Mouse (Mus musculus) ES-E14 (cell line): Measurements from ENCODE around the gene Krt16. TPM values are rescaled to one million over a fixed set of nuclear protein-coding genes. Genes with fewer than 3 reads are reported as not detected.
A peak's percentile ranks its signal among the peaks of the same experiment; 100 is the strongest.

ENCODE experiments used
- DNase-seq: peaks from one replicate; pipeline ENCODE4 v3.0.0-alpha.2; 2013; ENCODE audit warnings: low read depth, low spot score
- H3K27ac ChIP-seq: 2 replicates; pipeline ENCODE4 v1.5.1; 2012; ENCODE audit warnings: low read depth, mild to moderate bottlenecking, low read length, moderate library complexity, mixed read lengths; ENCODE audit not compliant: poor library complexity, insufficient read depth, severe bottlenecking
- H3K36me3 ChIP-seq: 2 replicates; pipeline ENCODE4 v1.6.1; 2012; ENCODE audit warnings: mild to moderate bottlenecking, low read length, moderate library complexity, mixed read lengths; ENCODE audit not compliant: control insufficient read depth, poor library complexity, insufficient read depth, severe bottlenecking
- H3K4me1 ChIP-seq, 2 experiments: fragments of 150-350 bp in 1 of 2; sonication (generic) in 1 of 2; 2 replicates each; pipeline ENCODE4 v1.6.1; 2012; ENCODE audit warnings: low read length in 2 of 2, mild to moderate bottlenecking in 1 of 2, mixed read lengths in 1 of 2; ENCODE audit not compliant: control insufficient read depth in 2 of 2, insufficient read depth in 2 of 2, poor library complexity in 1 of 2
- H3K4me3 ChIP-seq, 2 experiments: fragments of 150-350 bp in 1 of 2; sonication (generic) in 1 of 2; 2 replicates each; pipeline ENCODE4 v1.5.1; 2012; ENCODE audit warnings: low read length in 2 of 2, low read depth in 1 of 2, mild to moderate bottlenecking in 1 of 2, mixed read lengths in 1 of 2; ENCODE audit not compliant: insufficient read depth in 1 of 2, poor library complexity in 1 of 2, severe bottlenecking in 1 of 2
- H3K9ac ChIP-seq: 2 replicates; pipeline ENCODE4 v1.6.1; 2012; ENCODE audit warnings: low read depth, mild to moderate bottlenecking, low read length, mixed read lengths; ENCODE audit not compliant: poor library complexity, insufficient read depth, severe bottlenecking
- H3K9me3 ChIP-seq: fragments of 150-350 bp; sonication (generic); 2 replicates; pipeline ENCODE4 v1.6.1; 2012; ENCODE audit warnings: low read depth, mild to moderate bottlenecking, low read length; ENCODE audit not compliant: control insufficient read depth, insufficient read depth
- CHD2 ChIP-seq: IDR thresholded peaks from 2 replicates; pipeline ENCODE4 v1.6.1; 2014; ENCODE audit warnings: mild to moderate bottlenecking, low read depth, low read length, inconsistent platforms
- HCFC1 ChIP-seq: IDR thresholded peaks from 2 replicates; pipeline ENCODE4 v1.6.1; 2012; ENCODE audit warnings: low read length, inconsistent platforms, borderline replicate concordance; ENCODE audit not compliant: insufficient read depth
- MAFK ChIP-seq: IDR thresholded peaks from 2 replicates; pipeline ENCODE4 v1.6.1; 2014; ENCODE audit warnings: mild to moderate bottlenecking, low read depth, low read length, inconsistent platforms; ENCODE audit not compliant: insufficient read depth
- ZC3H11A ChIP-seq: IDR thresholded peaks from 2 replicates; pipeline ENCODE4 v1.6.1; 2012; ENCODE audit warnings: low read depth, mild to moderate bottlenecking, inconsistent platforms, low read length, borderline replicate concordance
- ZNF384 ChIP-seq: IDR thresholded peaks from 2 replicates; pipeline ENCODE4 v1.6.1; 2012; ENCODE audit warnings: low read depth, low read length, inconsistent platforms
- in situ Hi-C, 2 experiments: fragments of 600-800 bp; cut with MboI; formaldehyde crosslinking; loops; one replicate each; pipeline ENCODE4 v1.15.1; 2025; ENCODE audit warnings: low sequenced_read_pairs in 2 of 2, inconsistent platforms in 1 of 2; ENCODE audit not compliant: unreplicated experiment in 2 of 2
- total RNA-seq: library from RNA; depleted of rRNA; stranded (reverse); fragments of 300-350 nt; gene quantifications from 2 replicates; pipeline ENCODE4 v1.2.3, GENCODE M21; 2012

Krt16 gene
- total RNA-seq, 1 experiment: 0.31 TPM

DNA sequence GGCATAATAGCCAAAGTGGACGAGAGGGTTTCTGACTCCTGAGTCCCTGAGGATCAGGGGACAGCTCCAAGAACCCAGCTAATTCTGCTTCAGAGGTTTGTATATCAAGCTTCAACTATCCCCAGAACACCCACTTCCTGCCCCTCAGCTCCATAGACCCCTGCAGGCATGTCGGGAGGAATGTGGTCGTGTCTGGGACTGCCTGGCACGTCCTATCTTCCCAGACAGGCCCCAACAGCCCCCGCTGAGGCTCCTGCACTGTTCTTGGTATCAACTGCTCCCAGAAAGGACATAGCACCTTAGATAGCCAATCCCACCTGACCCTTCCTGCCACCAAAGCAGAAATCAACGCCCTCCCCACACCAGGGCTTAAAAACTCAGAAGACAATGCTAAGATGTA is 40.2 kb downstream of the Krt16 start:
- no peak overlapping the region for H3K27ac ChIP-seq
- TF ChIP-seq ZC3H11A (no peak), MAFK (no peak), ZNF384 (no peak), CHD2 (no peak), HCFC1 (no peak)

DNA sequence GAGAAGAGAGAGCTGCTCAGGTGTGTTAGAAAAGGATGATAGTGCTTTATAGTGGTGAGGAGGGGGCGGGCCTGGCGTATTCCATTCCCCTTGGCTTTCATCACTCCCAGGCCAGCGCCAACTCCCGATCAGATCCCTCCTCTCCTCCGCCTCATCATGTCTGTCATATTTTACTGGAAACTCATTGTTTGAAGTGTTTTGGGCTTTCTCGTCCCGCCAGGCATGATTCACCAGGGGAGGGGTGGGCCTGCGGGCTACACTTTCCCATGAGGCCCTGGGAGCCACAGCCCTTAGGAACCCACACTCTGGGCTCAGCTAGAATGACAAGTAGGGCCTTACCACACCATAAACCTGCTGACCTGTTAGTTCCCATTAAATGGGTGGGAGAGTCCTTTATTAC is 41.2 kb downstream of the Krt16 start, which contains the start of gene Krt14:
Krt14 (minus strand) TSS at position 51 of the 400 bp plus-strand sequence.
- Histone ChIP-seq H3K27ac (no peak within 1 kb of the TSS), H3K36me3 (no peaks in the 10 kb centered on the region), H3K9ac (no peak within 1 kb of the TSS), H3K9me3 (no peaks in the 10 kb centered on the region), H3K4me1 (peaks cover 0 to 5% of the 10 kb centered on the region in 2 experiments; a peak in 1 of 4 replicates), H3K4me3 (no peak within 1 kb of the TSS)
- DNase-seq: no peak
- in situ Hi-C loops: loop anchor here in 1 of 2 experiments (10.0 kb wide), 1 partner anchor 87 kb away; no protein-coding TSS in a partner anchor
- TF ChIP-seq MAFK: no peak
- no peak for TF ChIP-seq ZC3H11A
- no peak for TF ChIP-seq CHD2
- TF ChIP-seq ZNF384: no peak
- TF ChIP-seq HCFC1: no peak

More for the DNA sequence above, 40.2 kb downstream of the Krt16 start:
- no peak for DNase-seq
- peaks cover 0 to 2% of the 10 kb centered on the region in 2 experiments; a peak in 1 of 4 replicates for H3K4me1 ChIP-seq
- no peak overlapping the region for H3K9ac ChIP-seq
- in situ Hi-C loops: loop anchor here in 1 of 2 experiments (10.0 kb wide), 1 partner anchor 86 kb away; no protein-coding TSS in a partner anchor
- H3K36me3 ChIP-seq: no peaks in the 10 kb centered on the region
- H3K9me3 ChIP-seq: no peaks in the 10 kb centered on the region
- no peak overlapping the region for H3K4me3 ChIP-seq

GRCm38 (mm10) chr11:100203448-100203847 is 45.3 kb downstream of the Krt16 start:
- peaks cover under 1 to 18% of the 10 kb centered on the region in 2 experiments; a peak in 3 of 4 replicates for H3K4me1 ChIP-seq
- H3K9ac ChIP-seq: no peak overlapping the region
- TF ChIP-seq MAFK: no peak
- no peak for TF ChIP-seq HCFC1
- no peak for TF ChIP-seq ZNF384
- TF ChIP-seq ZC3H11A: no peak
- TF ChIP-seq CHD2: 0 out of 2 replicates have a peak, but pooled peaks have one; percentile 26
- H3K4me3 ChIP-seq: no peak overlapping the region
- H3K36me3 ChIP-seq: no peaks in the 10 kb centered on the region
- no peaks in the 10 kb centered on the region for H3K9me3 ChIP-seq
- in situ Hi-C loops: loop anchor here in 1 of 2 experiments (10.0 kb wide), 1 partner anchor 91 kb away; no protein-coding TSS in a partner anchor
- DNase-seq: peak; percentile 76
- H3K27ac ChIP-seq: no peak overlapping the region

DNA sequence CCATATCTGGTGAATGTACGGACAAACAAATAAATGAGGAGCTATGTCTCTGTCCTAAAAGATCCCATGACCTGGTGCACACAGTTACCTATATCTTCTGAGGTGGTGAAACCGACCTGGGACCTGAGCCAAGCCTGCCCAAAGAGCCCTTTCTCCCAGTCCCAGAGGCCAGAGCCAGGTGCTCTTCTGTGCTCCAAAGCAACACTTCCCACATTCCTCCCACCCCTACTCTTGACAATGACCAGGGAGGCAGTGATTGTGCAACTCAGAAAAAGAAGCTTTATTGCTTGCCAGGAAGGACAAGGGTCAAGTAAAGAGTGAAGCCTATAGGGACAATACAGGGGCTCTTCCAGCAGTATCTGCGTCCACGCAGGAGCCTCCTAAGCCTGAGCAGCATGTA is 45.8 kb downstream of the Krt16 start:
- Histone ChIP-seq H3K9ac (no peak overlapping the region), H3K4me1 (peaks cover 4 to 23% of the 10 kb centered on the region in 2 experiments; a peak in 3 of 4 replicates), H3K9me3 (no peaks in the 10 kb centered on the region), H3K27ac (no peak overlapping the region), H3K4me3 (no peak overlapping the region), H3K36me3 (no peaks in the 10 kb centered on the region)
- TF ChIP-seq MAFK (no peak), HCFC1 (no peak), ZNF384 (no peak), ZC3H11A (no peak), CHD2 (no peak)
- in situ Hi-C loops: loop anchor here in 1 of 2 experiments (10.0 kb wide), 1 partner anchor 92 kb away; no protein-coding TSS in a partner anchor
- DNase-seq: no peak
